Comparison of ENCODE assay signal across 12 mouse cellular contexts in the genomic region with DNA sequence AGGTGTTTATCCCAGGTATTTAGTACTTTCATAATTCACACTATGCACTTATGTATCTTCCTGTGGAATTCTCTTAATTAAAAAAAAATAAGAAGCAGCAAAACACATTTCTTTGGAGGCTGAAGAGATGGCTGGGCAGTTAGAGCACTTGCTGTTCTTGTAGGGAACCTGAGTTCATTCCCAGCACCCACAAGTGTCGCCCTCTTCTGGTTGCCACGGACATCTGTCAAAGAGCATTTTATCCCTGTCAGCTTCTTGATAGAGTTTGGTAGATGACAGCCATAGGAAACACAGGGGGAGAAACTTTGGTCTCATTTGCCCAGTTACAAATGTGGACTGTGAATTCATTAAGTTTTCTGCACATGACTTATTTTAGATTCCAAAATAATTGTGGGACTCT. TPM values are rescaled to one million over a fixed set of nuclear protein-coding genes. Genes with fewer than 3 reads are reported as not detected.
A peak's percentile ranks its signal among the peaks of the same experiment; 100 is the strongest.
DNase-seq lines count a peak whose midpoint lies in the region; ATAC-seq and TF ChIP-seq lines count a peak whose summit lies in the region.
"Had no signal": no experiment of that assay in that cellular context is flagged by ENCODE, and none has a peak within 500 bp of the region (broad histone marks: within the 10 kb centered on the region; RNA-seq: fewer than 3 reads in every experiment).

No protein-coding gene starts in this region.

- H3K4me1 ChIP-seq in liver, adult 2 months (ENCODE audit: control insufficient read depth, insufficient read depth, low read length) = no peaks in the 10 kb centered on the region
- H3K4me1 ChIP-seq in liver, embryonic 12.5 days = no peaks in the 10 kb centered on the region
- H3K4me1 ChIP-seq in bone marrow, adult 2 months (ENCODE audit: control insufficient read depth, insufficient read depth, low read length) = no peaks in the 10 kb centered on the region
- H3K4me1 ChIP-seq: forebrain, embryonic 12.5 days; heart, embryonic 10.5 days had no signal

- WGBS in liver, adult 2 months = 36% methylated on average over 2 of the region's 2 CpGs
- WGBS in liver, embryonic 12.5 days (ENCODE audit: insufficient replicate concordance) = 36% methylated on average over 2 of the region's 2 CpGs
- 37% methylated on average over 2 of the region's 2 CpGs for WGBS in bone marrow, adult 2 months

- H3K4me3 ChIP-seq in liver, adult 2 months (ENCODE audit: insufficient read depth, low read depth, low read length) = no peak overlapping the region
- H3K4me3 ChIP-seq in liver, embryonic 12.5 days = no peak overlapping the region
- H3K4me3 ChIP-seq in bone marrow, adult 2 months (replicated peaks; ENCODE audit: control insufficient read depth, low read depth, low read length) = no peak overlapping the region
- H3K4me3 ChIP-seq: forebrain, embryonic 12.5 days; heart, embryonic 10.5 days had no signal

- H3K36me3 ChIP-seq in liver, adult 2 months (ENCODE audit: control insufficient read depth, insufficient read depth, low read length) = no peaks in the 10 kb centered on the region
- no peaks in the 10 kb centered on the region for H3K36me3 ChIP-seq in liver, embryonic 12.5 days
- H3K36me3 ChIP-seq: forebrain, embryonic 12.5 days; heart, embryonic 10.5 days had no signal

- H3K27ac ChIP-seq in liver, adult 2 months (replicated peaks; ENCODE audit: insufficient read depth, low read depth, low read length) = no peak overlapping the region
- H3K27ac ChIP-seq in liver, embryonic 12.5 days = no peak overlapping the region
- H3K27ac ChIP-seq in bone marrow, adult 2 months (ENCODE audit: control insufficient read depth, insufficient read depth, low read depth, low read length, poor library complexity) = no peak overlapping the region
- H3K27ac ChIP-seq: forebrain, embryonic 12.5 days; heart, embryonic 10.5 days; macrophage had no signal

- no peak overlapping the region for H3K9ac ChIP-seq in liver, adult 2 months (ENCODE audit: low read depth, low read length)
- H3K9ac ChIP-seq in liver, embryonic 12.5 days = no peak overlapping the region
- H3K9ac ChIP-seq: forebrain, embryonic 12.5 days had no signal

- no peaks in the 10 kb centered on the region for H3K9me3 ChIP-seq in liver, embryonic 12.5 days (replicated peaks)
- H3K9me3 ChIP-seq: forebrain, embryonic 12.5 days; heart, embryonic 10.5 days had no signal

- no peaks in the 10 kb centered on the region for H3K27me3 ChIP-seq in liver, adult 2 months (ENCODE audit: control insufficient read depth, insufficient read depth, low read length)
- peaks cover 3% of the 10 kb centered on the region; the same call in 1 of the 2 replicates for H3K27me3 ChIP-seq in liver, embryonic 12.5 days (replicated peaks)
- H3K27me3 ChIP-seq: forebrain, embryonic 12.5 days had no signal

- no peak for DNase-seq in liver, adult 2 months (ENCODE audit: extremely low read depth, low read depth, low spot score)
- DNase-seq in ES-CJ7 (ENCODE audit: low read depth, low spot score) = peak; percentile 15
- peak; percentile 16 to 20 for DNase-seq in spleen, postnatal 36 days (ENCODE audit: low spot score in 2 of 2)
- DNase-seq in layer of hippocampus, adult 18-20 months (ENCODE audit: low spot score in 2 of 2) = no peak
- DNase-seq: adrenal gland, adult 2 months had no signal

- ATAC-seq in liver, embryonic 12.5 days = no peak
- no peak for ATAC-seq in monocyte, adult 5-6 weeks (replicated peaks; ENCODE audit: insufficient number of reproducible peaks, low FRiP score, low TSS enrichment, poor library complexity, severe bottlenecking)
- ATAC-seq: inflammation-experienced regulatory T-cells, adult 6 months had no signal

- no peak for TF ChIP-seq POLR2A in liver, adult 2 months (IDR thresholded peaks at IDR 0.05; ENCODE audit: extremely low read depth, insufficient read depth, low read length)
- no peak for TF ChIP-seq POLR2A in bone marrow, adult 2 months (IDR thresholded peaks at IDR 0.05; ENCODE audit: borderline replicate concordance, control insufficient read depth, low read depth, low read length)

- H3K4me2 ChIP-seq in liver, embryonic 12.5 days = no peak overlapping the region
- H3K4me2 ChIP-seq: forebrain, embryonic 12.5 days had no signal

- peak; percentile 25; the same call in 1 of the 2 replicates for TF ChIP-seq CTCF in liver, adult 2 months (IDR thresholded peaks at IDR 0.05; ENCODE audit: low read depth, low read length)
- peak; percentile 40 for TF ChIP-seq CTCF in bone marrow, adult 2 months (IDR thresholded peaks at IDR 0.05; ENCODE audit: control insufficient read depth, insufficient read depth, low read length)

- no peaks in the 10 kb centered on the region for H3K79me2 ChIP-seq in liver, adult 2 months (ENCODE audit: control insufficient read depth, insufficient read depth, low read length)

RNA-seq across cellular contexts. Expression of gene Fam204a, which starts 25.5 kb away (rescaled TPM):
- 7.7 and 13.4 TPM in 2 replicates for total RNA-seq in liver, adult 2 months (2014; rRNA removed)
- polyA plus RNA-seq in liver, adult 2 months (2012; rRNA removed) = 1.7 and 1.8 TPM in 2 replicates
- polyA plus RNA-seq in liver, embryonic 12.5 days (2016; fragmentation: Nextera tagmentation; extraction: Ambion mirVana) = 24.6 and 25.3 TPM in 2 replicates
- 22.8 and 26.8 TPM in 2 replicates for polyA plus RNA-seq in bone marrow, adult 2 months (2011; ENCODE audit: insufficient read depth, insufficient read length, low replicate concordance, missing spikeins)
- 139 to 145 TPM (median 142 TPM) in 3 replicates for total RNA-seq in monocyte, adult 5-6 weeks (2017)
- 10 to 100 TPM; 30.3 to 34.5 TPM for total RNA-seq in layer of hippocampus, adult 18-20 months (2021)

Comparison
In these comparisons a context has a peak if more than half of its experiments do, and no peak if none do; other contexts are left out.
1. DNase-seq: peak in ES-CJ7 (single experiment) and spleen, postnatal 36 days (2 of 2); none in liver, adult 2 months (single experiment) and layer of hippocampus, adult 18-20 months (0 of 2).